Mouse (Mus musculus): ENCODE measurements at regions not wholly inside any gene's neighbourhood (a gene's known extent, or its start where the extent isn't known, plus 50 kb on each side); places are given as distances from the start of the nearest gene placed in this dataset.

DNA sequence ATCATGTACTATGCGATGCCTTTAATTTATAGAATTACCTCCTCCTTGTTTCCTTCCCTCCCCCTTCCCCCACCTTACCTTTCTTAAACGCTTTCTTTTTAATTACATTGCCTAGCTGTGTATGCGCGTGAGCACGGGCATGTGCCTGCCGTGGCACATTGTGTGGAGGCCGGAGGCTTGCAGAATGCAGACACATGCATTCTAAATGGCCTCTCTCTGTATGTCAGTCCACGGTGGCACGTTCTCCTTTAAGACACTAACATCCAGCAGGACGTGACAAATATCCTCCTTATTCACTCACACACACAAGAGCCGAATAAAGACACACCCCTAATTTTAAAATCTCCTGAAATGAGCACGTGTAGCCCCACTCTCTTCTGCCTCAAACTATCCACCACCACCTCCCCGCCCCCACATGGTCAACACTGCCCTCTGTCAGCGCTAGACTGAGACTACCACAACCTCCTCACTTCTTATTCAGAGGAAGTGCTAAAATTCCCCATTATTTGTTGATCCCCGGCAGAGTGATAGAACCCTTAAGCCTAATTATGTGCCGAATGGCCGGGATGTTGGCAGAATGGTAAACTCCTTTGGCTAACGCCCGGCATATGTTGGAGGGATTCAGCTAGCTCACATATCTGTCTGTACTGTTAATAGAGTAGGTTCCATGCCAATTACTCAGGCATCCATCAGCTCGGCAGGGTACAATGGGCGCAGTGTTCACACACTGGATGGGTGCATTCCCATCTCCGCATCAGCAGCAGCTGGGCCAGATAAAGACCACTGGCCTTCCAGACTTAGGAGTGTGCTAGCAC, 70.5 kb upstream of the Zfp217 start:
- peak; percentile 84 to 89 for DNase-seq

DNA sequence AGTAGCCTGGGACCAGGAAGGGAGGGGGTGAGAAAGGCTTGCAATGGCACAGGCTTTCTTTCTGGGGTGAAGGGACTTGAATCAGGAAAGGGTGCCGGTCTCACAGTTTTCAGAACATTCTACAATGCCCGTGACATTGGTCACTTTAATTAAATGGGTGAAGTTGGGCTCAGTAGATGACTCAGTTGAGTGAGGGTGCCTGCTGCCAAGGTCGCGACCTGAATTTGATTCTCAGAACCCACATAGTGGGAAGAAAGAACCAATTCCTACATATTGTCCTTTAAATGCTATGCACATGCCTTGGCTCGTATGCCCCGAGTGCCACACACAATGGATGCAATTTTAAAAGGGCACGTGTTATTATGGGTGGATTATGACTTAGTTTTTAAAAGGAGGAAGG, 68.4 kb upstream of the Zfp217 start:
- no peak for DNase-seq

DNA sequence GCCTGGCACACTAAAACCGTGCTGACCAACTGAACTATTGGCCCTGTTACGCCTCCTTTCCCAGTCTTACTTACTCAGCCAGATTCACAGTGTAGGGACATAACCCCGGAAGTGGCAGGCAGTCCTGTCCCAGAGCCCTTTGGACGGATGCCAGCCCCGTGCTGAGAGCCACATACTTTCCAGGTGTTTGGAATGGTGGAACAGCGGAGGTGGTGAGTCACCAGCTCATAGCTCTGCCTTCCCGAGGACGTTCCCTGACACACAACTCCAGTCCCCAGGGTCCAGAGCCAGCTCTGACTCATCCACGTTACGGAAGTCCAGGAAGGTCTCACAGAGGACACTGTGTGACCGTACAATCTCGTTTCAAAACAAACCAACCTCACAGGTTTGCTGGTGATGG, 61.2 kb upstream of the Zfp217 start:
- peak; percentile 84 to 90 for DNase-seq

DNA sequence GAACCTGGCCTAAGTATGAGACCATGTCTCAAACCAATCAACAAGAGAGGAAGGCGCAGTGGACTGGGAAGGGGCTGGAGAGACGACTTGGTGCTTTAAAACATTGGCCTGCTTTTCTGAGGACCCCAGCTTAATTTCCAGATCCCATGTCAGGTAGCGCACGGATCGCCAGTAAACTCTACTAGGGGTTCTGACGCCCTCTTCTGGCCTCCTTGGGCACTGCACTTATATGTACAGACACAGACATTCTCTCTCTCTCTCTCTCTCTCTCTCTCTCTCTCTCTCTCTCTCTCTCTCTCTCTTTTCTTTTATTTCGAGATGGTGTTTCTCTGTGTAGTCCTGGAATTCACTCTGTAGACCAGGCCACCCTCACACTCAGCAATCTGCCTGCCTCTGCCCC, 60.0 kb upstream of the Zfp217 start:
- DNase-seq: no peak

DNA sequence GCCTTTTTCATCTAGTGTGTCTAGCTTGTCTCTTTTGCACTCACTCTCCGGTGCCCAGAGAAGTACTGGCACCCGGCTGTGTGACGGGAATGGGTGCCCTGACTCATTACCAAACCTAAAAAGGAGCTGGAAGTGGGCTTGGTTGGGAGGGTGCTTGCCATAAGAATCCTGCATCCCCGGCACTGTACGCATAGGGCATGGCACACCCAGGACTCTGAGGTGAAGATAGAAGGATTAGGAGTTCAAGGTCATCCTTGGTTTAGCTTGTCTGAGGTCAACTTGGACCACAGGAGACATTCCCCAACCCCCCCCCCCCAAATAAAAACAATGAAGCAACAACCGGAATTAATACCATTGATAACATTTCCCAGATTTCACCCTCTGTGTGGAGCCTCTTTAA, 59.5 kb upstream of the Zfp217 start:
- DNase-seq: no peak

DNA sequence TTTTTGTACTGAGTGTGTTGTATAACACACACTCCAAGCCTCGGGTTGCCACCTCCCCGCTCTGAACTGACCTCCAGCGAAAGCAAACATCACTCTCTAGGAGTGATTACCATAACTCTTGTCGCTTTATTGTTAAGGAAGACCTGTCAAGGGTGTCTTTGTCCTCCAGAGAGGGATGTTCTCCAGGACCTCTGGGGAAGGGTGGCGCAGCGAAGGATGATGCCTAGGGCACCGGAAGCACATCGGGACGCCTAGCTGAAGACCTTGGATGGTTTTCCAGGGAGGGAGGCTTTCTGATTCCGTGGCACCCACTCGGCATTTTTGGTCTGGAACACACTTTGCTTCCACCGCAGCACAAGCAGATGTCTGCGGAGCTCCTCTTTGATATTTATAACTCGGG, 59.0 kb upstream of the Zfp217 start:
- no peak for DNase-seq

- peak; percentile 45 to 64 for DNase-seq
Measured at GRCm38 (mm10) chr2:170206442-170206754, 58.5 kb upstream of the Zfp217 start.

GRCm38 (mm10) chr2:170205591-170206441, 57.9 kb upstream of the Zfp217 start:
- DNase-seq: peak; percentile 51 to 70

GRCm38 (mm10) chr2:170204768-170205514, 57.0 kb upstream of the Zfp217 start:
- DNase-seq: no peak

DNA sequence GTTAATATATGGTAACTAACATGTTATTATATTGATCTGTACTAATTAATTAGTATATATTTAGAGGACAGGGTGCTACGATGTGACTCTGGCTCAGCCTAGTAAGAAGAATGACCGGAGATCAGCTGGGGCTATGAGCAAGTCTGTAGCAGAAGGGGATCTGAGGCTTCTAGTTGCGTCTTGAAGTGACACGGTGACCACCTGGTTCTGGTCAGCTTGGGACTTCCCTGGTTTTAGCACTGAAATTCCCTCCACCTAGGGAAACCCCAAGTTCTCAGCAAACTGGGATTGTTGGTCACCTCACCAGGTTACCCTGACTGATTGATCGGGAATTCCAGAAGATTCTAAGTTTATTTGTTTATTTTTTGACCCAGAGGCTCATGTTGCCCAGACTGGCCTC, 55.6 kb upstream of the Zfp217 start:
- no peak for DNase-seq

GRCm38 (mm10) chr2:170201816-170202371, 54.0 kb upstream of the Zfp217 start:
- no peak for DNase-seq
